Mouse (Mus musculus) lung, embryonic 14.5 days (tissue): ENCODE measurements around the gene Hnrnpf. TPM values are rescaled to one million over a fixed set of nuclear protein-coding genes. Genes with fewer than 3 reads are reported as not detected.
"Not testable (repeated sequence)": the region's sequence is repeated elsewhere in the genome, so short reads cannot be mapped to it uniquely, and the experiment has no call there.

ENCODE experiments used
- ATAC-seq: fragments of 200-750 bp; cut with Nextera tagmentation; 2 replicates; pipeline ENCODE4 v1.8.0; 2017; ENCODE audit warnings: mild to moderate bottlenecking, moderate TSS enrichment, moderate library complexity; ENCODE audit not compliant: insufficient read depth
- DNase-seq: peaks from one replicate; pipeline ENCODE4 v3.0.0-alpha.2; 2015
- H3K27ac ChIP-seq: fragments of 300-500 bp; sonication (generic); 2 replicates; pipeline ENCODE4 v1.5.1; 2014; ENCODE audit warnings: low read depth, mild to moderate bottlenecking, moderate library complexity
- H3K27me3 ChIP-seq: fragments of 300-500 bp; sonication (generic); 2 replicates; pipeline ENCODE4 v1.6.1; 2014; ENCODE audit warnings: low read length, control low read depth; ENCODE audit not compliant: insufficient read depth
- H3K36me3 ChIP-seq: fragments of 300-500 bp; sonication (generic); 2 replicates; pipeline ENCODE4 v1.6.1; 2014; ENCODE audit warnings: control low read depth; ENCODE audit not compliant: insufficient read depth
- H3K4me1 ChIP-seq: fragments of 300-500 bp; sonication (generic); 2 replicates; pipeline ENCODE4 v1.6.1; 2014; ENCODE audit warnings: antibody characterized with exemption, control low read depth; ENCODE audit not compliant: insufficient read depth
- H3K4me2 ChIP-seq: fragments of 300-500 bp; sonication (generic); 2 replicates; pipeline ENCODE4 v1.6.1; 2014; ENCODE audit warnings: mild to moderate bottlenecking
- H3K4me3 ChIP-seq: fragments of 300-500 bp; sonication (generic); 2 replicates; pipeline ENCODE4 v1.5.1; 2014; ENCODE audit warnings: low read depth, low read length
- H3K9ac ChIP-seq: fragments of 300-500 bp; sonication (generic); 2 replicates; pipeline ENCODE4 v1.6.1; 2014
- H3K9me3 ChIP-seq: fragments of 300-500 bp; sonication (generic); 2 replicates; pipeline ENCODE4 v1.6.1; 2016; ENCODE audit warnings: low read depth, low read length, control low read depth
- CTCF ChIP-seq: IDR thresholded peaks from 2 replicates; pipeline ENCODE4 v1.5.1; 2016; ENCODE audit warnings: antibody characterized with exemption, low read depth
- WGBS: fragments of 180-500 bp; shearing (Covaris S2); extraction: QIAGEN DNeasy Blood & Tissue Kit; methylation state at CpG from one replicate; pipeline ENCODE4 v1.1.7; 2014; 5-methylcytosine and 5-hydroxymethylcytosine counted together
- polyA plus RNA-seq: library from polyadenylated mRNA; unstranded; fragments of >200 nt; fragmentation: Nextera tagmentation; extraction: Ambion mirVana; gene quantifications from 2 replicates; pipeline ENCODE4 v1.2.1, GENCODE M21; 2014

The Hnrnpf gene
- polyA plus RNA-seq, 1 experiment from 2014 or later = 803 TPM

DNA sequence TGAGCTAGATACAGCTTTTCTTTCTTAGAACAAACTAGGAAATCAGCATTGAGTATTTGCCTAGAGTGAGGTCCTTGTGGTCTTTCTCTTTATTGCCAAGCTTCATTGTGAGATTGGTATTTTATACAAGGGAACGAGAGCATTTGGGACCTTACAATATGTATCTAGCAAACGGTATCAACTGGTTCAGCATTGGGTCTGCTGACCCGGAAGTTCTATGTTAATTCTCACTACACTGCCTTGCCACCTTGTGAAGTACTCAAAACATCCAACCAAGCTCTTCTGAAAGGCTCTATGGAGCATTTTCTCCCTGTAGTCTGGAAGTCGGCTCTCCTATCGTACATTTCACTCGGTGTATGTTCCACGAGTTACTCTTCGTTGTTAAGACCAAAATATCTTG, 36.4 kb upstream of the Hnrnpf start:
- H3K36me3 ChIP-seq = no peaks in the 10 kb centered on the region
- H3K27me3 ChIP-seq = no peaks in the 10 kb centered on the region
- no peak for ATAC-seq
- no peak for DNase-seq
- peak overlapping the region; percentile 63; the same call in 1 of the 2 replicates for H3K9ac ChIP-seq
- no peaks in the 10 kb centered on the region for H3K9me3 ChIP-seq
- WGBS = 92% methylated on average over 8 of the region's 8 CpGs
- peaks cover 6% of the 10 kb centered on the region; the same call in 1 of the 2 replicates for H3K4me1 ChIP-seq
- H3K4me2 ChIP-seq = peak overlapping the region; percentile 80
- peak overlapping the region; percentile 64 for H3K4me3 ChIP-seq
- TF ChIP-seq CTCF = no peak
- H3K27ac ChIP-seq = no peak overlapping the region

- no peak overlapping the region for H3K27ac ChIP-seq
- no peak for TF ChIP-seq CTCF
Observed at GRCm38 (mm10) chr6:117868187-117868586, 31.9 kb upstream of the Hnrnpf start.

DNA sequence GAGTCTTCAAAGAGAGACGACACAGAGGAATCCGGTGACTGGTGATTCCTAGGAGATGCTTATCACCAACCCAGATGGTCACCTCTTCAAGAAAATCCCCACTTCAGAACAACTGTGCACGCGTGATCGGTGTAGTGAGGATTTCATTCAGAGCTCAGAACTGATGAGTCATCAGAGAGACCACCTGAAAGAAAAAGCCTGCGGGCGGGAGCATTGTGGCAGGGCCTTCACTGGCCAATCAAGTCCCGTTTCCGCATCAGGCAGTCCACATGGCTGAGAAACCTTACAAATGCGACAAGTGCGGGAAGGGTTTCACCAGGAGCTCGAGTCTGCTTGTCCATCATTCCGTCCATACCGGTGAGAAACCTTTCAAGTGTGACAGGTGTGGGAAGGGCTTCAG, 29.1 kb upstream of the Hnrnpf start:
- Histone ChIP-seq H3K27ac (no peak overlapping the region), H3K4me3 (no peak overlapping the region), H3K27me3 (no peaks in the 10 kb centered on the region), H3K9me3 (no peaks in the 10 kb centered on the region), H3K9ac (no peak overlapping the region), H3K4me2 (no peak overlapping the region), H3K4me1 (no peaks in the 10 kb centered on the region), H3K36me3 (no peaks in the 10 kb centered on the region)
- ATAC-seq (no peak), DNase-seq (no peak)
- TF ChIP-seq CTCF = no peak
- WGBS = 76% methylated on average over 14 of the region's 14 CpGs

More at GRCm38 (mm10) chr6:117868187-117868586, 31.9 kb upstream of the Hnrnpf start:
- no peaks in the 10 kb centered on the region for H3K27me3 ChIP-seq
- H3K4me2 ChIP-seq = no peak overlapping the region
- WGBS = 89% methylated on average over 8 of the region's 8 CpGs
- no peaks in the 10 kb centered on the region for H3K36me3 ChIP-seq
- H3K4me1 ChIP-seq = peaks cover 6% of the 10 kb centered on the region; the same call in 1 of the 2 replicates
- DNase-seq (no peak), ATAC-seq (no peak)
- H3K9ac ChIP-seq = no peak overlapping the region
- no peak overlapping the region for H3K4me3 ChIP-seq
- no peaks in the 10 kb centered on the region for H3K9me3 ChIP-seq

DNA sequence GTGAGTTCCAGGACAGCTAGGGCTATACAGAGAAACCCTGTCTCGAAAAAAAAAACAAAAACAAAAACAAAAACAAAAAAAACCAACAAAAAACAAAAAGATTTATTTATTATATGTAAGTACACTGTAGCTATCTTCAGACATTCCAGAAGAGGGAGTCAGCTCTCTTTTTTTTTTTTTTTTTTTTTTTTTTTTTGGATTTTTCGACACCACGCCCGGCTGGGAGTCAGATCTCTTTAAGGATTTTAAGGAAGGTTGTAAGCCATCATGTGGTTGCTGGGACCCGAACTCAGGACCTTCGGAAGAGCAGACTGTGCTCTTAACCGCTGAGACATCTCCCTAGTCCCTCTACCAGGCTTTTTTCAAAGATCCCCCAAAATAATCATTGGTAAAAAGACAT, 26.7 kb upstream of the Hnrnpf start:
- H3K27ac ChIP-seq, ATAC-seq, H3K4me3 ChIP-seq, DNase-seq, H3K9me3 ChIP-seq, H3K27me3 ChIP-seq, H3K9ac ChIP-seq, H3K36me3 ChIP-seq, H3K4me2 ChIP-seq, H3K4me1 ChIP-seq: not testable (repeated sequence)
- WGBS = 88% methylated on average over 7 of the region's 7 CpGs

DNA sequence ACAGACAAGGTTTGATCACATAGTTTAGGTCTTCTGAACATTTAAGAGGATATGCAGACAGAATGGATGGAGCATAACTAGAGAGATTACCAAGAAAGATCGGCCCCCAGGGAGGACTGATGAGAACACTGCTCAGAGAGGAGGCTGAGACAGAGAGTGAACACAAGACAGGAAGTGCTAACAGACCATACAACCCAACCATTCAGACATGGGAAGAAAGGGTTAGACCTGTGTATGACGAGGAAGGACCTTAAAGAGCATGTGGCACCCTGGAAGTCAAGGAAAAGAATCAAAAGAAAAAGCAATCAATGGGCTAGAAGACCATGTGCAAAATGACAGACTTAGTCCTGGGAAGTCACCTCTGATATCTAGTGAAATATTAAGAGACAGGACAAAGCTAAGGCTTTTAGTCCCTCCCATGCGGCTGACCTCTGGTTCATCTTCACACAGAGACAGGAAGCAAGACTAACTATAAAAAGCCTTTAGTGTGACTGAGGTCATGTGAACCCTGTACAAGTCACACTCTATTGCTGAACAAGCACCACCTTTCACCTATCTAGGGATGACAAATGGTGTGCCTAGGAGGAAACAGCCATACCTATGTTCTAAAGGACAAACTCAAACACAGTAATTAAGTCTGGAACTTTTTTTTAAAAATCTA, 25.4 kb upstream of the Hnrnpf start:
- Histone ChIP-seq H3K9ac (no peak overlapping the region), H3K4me2 (no peak overlapping the region), H3K4me3 (no peak overlapping the region), H3K27me3 (no peaks in the 10 kb centered on the region), H3K27ac (no peak overlapping the region), H3K9me3 (no peaks in the 10 kb centered on the region), H3K4me1 (no peaks in the 10 kb centered on the region), H3K36me3 (no peaks in the 10 kb centered on the region)
- WGBS = 79% methylated on average over 3 of the region's 3 CpGs
- no peak for TF ChIP-seq CTCF
- ATAC-seq = no peak
- no peak for DNase-seq

DNA sequence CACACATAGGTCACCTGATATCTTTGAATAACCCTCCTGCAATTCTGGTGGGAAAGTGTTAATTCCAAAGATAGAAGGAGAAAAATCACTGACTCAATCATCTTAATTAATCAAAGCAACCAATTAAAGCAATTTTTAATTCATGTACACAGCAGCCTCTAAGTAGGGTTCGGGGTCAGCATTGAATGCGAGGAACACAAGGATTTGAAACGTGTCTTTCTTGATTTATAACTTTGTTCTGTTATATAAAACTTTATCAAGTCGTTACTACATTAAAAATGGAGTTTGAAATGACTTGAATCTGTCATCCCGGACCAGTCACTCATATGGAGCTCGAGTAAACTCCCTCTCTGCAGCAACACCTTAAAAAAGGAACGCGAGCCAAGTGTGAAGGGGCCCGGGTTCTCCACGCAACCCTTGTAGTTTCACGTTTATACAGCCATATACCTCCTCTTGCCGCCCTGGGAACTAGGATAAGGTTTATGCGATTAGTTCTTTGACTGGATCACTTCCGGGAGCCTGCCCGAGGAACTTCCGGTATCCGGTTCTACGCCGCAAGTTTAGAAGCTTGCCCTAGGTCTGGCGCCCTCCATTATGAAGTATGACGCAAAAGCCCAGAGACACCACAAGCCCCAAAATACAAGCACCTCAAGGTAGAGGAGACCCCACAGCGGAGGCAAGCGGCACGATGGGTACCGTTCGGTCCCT, 21.3 kb upstream of the Hnrnpf start:
- Histone ChIP-seq H3K27me3 (no peaks in the 10 kb centered on the region), H3K9me3 (no peaks in the 10 kb centered on the region), H3K4me3 (peak overlapping the region; percentile 44), H3K36me3 (no peaks in the 10 kb centered on the region), H3K4me2 (peak overlapping the region; percentile 73), H3K9ac (peak overlapping the region; percentile 76), H3K4me1 (peaks cover 5% of the 10 kb centered on the region), H3K27ac (peak overlapping the region; percentile 99)
- ATAC-seq (peak; percentile 88), DNase-seq (peak; percentile 95)
- TF ChIP-seq CTCF = no peak
- 9% methylated on average over 26 of the region's 26 CpGs for WGBS

- peak; percentile 98 for TF ChIP-seq CTCF
- Histone ChIP-seq H3K27ac (peak overlapping the region; percentile 99), H3K27me3 (no peaks in the 10 kb centered on the region), H3K4me2 (peak overlapping the region; percentile 73), H3K36me3 (no peaks in the 10 kb centered on the region), H3K4me3 (peak overlapping the region; percentile 44), H3K9me3 (no peaks in the 10 kb centered on the region), H3K4me1 (peaks cover 5% of the 10 kb centered on the region), H3K9ac (peak overlapping the region; percentile 76)
- peak; percentile 94 for ATAC-seq
- DNase-seq = peak; percentile 100
- under 1% methylated on average over 67 of the region's 67 CpGs for WGBS
Observed at GRCm38 (mm10) chr6:117879408-117880115, 20.6 kb upstream of the Hnrnpf start.
